Mouse (Mus musculus) common myeloid progenitor, adult 5-6 weeks (primary cell): Measurements from ENCODE around the gene Abhd14a. TPM values are rescaled to one million over a fixed set of nuclear protein-coding genes. Genes with fewer than 3 reads are reported as not detected.
A peak's percentile ranks its signal among the peaks of the same experiment; 100 is the strongest.

Experiments
- ATAC-seq: replicated peaks from 2 replicates; pipeline ENCODE4 v1.8.0; 2016; ENCODE audit warnings: low read depth, mild to moderate bottlenecking, moderate TSS enrichment, inconsistent platforms; ENCODE audit not compliant: poor library complexity, severe bottlenecking
- total RNA-seq: library from RNA; stranded (forward); fragments of 200-1000, 187-1606 nt; gene quantifications from 2 replicates; pipeline ENCODE4 v1.2.3, GENCODE M21; 2017

Gene Abhd14a
- total RNA-seq, 1 experiment from 2014 or later = 28.9 TPM

DNA sequence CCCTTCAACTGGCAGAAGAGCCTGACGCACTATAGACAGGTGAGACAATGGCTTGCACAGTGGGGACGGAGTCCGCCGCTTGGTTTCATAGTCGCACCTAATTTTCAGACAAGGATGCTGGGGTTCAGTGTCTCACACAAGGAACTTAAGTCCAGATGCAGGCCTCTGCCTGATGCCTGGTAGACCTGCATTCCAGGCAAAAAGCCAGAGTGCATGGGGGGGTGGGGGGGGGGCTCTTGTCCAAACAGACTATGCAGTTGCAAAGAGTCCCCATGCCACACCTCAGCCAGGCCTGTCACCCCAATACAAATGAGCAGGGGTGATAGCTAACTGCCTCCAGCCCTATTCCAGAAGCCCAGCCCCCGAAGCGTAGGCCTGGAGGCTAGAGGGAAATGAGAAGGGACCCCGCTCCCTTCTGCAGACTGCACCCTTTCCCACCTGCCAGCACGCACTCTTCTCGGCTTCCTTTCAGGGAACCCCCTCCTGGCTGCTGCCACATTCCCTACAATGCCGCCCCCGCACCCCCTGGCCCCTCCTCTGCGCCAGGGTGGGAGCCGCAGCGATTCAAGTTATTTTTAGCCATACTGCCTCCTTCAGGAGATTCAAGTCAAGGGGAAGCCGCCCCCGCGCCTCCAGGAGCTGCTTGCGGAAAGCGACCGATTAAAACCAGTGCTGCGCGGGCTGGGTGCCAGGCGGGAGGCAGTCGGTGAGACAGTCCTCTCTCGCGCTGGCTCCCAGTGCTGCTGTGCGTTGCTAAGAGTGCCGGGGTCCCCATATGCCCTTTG is 29.4 kb downstream of the Abhd14a start:
- peak; percentile 34 for ATAC-seq

DNA sequence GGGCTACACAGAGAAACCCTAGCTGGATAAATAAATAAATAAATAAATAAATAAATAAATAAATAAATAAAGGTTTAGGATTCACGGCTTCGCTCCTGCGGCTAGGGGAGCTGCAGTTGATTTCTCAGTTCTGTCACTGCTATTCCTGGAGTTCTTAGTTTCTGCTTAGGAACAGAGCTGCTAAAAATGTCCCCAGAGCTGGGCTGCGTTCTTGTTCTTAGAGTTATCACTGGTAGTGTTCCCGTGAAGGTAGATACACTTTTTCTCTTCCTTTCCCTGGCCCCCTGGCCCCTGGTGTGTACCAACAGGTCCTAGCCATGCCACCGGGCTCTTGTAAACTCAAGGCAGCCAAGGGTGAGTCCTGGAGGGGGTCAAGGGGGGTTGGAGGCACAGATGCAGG is 30.7 kb downstream of the Abhd14a start:
- no peak for ATAC-seq

DNA sequence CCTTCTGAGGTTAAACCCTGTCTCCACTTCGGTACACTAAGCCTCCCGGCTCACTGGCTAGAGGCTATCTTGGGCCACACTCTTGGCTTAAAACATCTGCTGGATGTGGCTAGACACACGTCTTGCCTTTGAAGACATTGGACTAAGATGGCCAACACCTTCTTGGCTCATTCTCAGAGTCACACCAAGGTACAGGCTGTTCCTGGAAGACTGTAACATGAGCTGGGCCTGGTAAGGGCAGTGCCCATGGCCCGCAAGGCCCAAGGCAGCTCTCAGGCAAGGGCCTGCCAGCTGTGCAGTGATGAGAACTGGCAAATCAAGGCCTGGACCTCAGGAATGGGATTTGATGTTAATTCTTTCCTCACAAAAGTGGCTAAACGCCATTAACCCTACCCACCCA is 33.9 kb downstream of the Abhd14a start:
- no peak for ATAC-seq

DNA sequence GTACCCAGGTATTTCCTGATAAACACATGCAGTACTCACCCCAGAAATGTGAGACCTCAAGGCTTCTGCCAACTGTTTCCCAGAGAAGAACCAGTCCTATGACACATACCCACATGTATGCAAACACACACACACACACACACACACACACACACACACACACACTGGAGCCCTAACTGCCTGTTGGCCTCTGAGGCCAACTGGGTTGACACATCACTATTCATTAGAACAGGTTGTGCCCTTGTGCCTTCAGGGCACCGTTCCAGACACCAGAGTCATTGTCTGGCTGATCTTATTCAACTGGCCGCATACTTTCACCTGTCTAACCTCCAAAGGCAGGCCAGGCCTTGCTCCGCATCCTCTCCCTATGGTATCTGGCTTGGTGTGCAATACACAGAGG is 35.3 kb downstream of the Abhd14a start:
- ATAC-seq = no peak

DNA sequence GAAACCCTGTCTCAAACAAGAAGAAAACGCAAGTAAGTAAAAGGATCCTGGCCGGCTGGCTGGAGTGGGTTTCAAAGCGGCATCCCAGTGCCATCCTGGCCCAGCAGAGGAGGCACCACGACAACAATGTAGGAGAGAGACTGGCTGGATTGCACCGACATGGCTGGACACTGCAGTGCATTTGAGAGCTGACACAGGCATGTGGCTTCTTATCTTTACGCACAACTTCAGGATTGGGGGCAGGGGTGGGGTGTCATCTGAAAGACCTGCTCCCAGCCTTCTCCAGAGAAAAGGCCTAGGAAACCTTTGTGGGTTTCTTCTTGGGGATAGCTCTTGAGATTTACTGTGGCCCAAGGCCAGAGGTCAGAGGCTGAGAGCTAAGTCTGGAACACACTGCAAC is 35.7 kb downstream of the Abhd14a start:
- peak; percentile 12; the same call in 1 of the 2 replicates for ATAC-seq

DNA sequence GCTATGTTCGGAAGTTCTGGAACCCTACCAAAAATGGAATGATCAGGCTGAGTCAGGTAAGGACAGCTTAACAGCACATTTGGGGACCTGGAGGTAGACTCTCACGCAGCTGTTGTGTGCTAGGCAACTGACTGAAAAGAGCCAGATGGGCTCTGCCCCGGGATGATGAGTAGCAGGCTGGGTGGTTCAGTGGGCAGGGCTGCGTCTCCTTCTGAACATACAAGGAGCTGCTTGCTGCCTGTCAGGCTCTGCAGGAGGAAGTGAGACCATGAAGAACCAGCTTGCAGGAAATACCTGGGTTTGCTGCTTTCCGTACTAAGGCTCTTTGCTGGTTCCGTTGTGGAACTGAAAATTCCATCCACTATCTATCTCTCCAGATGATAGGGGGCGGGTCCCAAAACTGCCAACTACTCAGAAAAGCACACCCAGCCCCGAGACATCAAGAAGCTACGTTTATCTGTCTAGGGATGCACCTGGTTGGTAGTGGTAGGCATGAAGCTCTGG is 36.3 kb downstream of the Abhd14a start:
- peak; percentile 84 for ATAC-seq

DNA sequence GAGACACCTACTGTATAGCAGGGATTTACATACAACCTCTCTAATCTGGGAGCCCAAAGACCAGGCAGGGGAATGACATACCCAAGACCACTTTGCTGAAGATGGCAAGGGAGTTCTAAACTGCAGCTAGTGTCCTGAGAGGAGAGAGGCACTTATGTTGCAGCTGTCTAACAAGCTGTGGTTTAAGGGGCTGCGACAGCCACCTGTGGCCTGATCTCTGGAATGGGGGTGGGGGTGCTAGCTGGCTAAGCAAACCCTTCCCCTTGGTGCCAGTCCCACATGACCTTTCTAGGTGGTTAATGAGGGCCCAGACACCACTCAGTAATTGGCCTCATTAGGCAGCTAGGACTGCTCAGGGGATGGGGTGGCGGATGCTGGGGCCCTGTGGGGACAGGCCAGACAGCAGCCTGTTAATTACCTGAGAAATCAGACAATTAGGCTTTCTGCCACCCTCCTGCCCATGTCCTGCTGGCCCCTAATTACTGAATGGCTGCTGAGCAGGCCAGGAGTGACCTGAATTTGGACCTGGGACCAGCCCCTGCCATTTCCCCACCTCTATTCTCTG is 37.3 kb downstream of the Abhd14a start:
- no peak for ATAC-seq

DNA sequence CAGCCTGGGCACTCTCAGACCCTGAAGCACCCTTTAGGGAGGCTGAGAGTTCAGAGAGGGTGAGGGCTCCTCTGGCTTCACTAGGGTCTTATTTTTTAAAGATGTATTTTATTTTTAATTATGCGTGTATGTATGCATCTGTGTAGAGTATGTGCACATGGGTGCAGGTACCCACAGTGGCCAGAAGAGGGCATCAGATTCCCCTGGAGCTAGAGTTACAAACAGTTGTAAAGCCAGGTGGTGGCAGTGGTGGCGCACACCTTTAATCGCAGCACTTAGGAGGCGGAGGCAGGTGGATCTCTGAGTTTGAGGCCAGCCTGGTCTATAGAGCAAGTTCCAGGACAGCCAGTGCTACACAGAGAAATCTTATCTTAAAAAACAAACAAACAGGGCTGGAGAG is 38.4 kb downstream of the Abhd14a start:
- no peak for ATAC-seq

DNA sequence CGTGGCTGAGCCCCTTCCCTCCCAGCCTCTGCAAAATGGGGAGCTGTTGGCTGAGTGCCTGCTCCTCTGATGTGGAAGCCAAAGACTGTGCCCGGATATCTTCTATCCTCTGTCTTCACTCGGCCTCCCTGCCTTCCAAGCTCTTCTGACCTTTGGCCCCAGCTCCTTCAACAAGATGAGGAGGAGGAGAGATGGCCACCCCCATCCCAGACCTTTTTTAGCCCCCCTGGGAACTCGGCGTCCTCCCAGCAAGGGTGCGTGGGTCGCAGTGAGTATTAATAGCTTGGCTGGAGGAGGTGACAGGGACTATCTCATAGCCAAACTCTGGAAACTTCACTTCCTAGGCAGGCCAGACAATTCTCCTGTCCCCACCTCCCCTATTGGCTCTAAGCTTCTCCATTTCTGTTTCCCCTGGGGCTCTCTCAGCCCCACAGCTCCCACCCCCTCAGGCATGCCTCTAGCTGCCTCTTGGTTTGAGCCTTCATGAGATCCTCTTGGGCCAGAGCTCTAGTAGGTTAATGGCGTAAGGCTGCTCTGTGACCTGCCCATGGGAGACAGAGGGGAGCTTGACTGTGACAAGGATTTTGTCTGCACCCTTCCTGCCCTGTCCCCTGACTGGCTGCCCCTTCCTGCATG is 40.9 kb downstream of the Abhd14a start:
- no peak for ATAC-seq

DNA sequence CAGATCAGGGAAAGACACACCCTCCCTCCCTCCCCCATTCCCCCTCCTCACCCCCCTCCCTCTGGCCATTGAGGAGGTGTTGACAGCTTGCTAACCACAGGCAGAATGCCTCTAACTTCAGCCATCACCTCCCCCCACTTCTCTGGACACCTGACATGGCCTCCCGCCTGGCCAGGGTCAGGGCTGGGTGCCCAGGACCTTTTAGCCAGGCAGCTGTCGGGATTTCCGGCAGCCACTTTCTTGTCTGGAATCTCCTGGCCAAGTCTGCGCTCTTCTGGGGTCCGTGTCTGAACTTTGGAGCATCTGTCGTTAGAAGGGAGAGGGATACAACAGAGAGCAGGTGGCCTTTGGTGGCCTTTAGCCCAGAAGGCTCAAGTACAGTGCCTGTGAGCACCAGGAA is 42.2 kb downstream of the Abhd14a start:
- no peak for ATAC-seq

DNA sequence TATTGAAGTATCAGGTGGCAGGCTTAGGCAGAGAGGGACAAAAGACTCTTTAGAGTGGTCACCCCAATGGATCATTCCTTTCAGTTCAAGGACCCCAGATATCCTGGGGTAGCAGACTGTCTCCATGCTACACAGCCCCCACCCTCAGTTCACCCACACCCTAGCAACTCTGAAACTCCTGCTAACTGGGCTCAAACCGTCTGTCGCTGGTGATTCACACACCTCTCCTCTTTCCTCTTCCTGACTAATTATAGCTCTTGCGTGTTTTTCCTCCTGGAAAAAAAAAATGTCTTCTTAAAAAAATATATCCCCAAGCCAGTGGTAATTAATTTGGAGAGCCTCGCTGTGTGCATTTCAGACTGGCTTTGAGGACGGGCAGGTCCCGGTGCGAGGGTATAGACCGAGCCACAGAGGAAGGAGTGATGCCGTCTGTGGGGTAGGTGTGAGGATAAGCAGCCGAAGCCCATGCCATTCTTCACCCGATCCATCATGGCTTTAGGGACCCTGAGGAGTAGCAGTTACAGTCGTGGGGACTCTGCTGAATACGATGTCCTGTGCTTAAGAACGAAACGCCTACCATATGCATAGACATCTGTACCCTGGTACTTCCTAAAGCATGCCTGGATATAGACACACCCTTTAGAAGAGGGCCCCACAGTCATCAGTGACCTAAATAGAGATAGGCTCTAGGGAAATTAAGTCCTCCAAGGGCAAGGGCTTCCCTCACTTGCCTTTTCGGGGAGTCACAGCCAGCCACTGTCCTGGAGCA is 44.7 kb downstream of the Abhd14a start:
- ATAC-seq = no peak

DNA sequence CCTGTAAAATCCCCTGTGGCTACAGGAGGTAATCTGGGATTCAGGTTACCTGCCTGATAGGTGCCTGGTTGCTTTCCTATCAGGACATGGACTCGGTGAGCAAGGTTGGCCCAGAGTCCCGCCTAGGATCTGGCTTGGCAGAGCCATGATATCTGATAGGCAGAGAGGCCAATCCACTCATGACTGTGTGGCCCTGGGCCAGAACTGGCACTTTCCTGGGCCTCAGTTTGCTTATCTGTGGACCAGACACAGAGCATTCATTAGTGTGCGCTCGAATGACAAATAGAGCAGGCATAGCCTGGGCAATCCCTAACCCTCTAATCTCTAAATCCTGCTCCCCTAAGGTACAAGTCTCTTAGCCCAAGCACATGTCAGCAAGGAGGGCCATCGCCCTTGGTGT is 45.3 kb downstream of the Abhd14a start:
- ATAC-seq = no peak

DNA sequence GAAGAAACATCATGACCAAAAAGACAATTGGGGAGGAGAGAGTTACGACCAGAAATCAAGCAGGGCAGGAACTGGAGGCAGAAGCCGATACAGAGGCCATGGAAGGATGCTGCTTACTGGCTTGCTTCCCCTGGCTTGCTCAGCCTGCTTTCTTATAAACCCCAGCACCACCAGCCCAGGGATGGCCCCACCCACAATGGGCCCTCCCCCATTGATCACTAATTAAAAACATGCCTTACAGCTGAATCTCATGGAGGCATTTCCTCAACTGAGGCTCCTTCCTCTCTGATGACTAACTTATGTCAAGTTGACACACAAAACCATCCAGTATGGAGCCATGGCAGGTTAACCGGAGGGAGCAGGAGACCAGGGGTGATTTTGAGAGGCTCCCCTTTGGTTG is 47.7 kb downstream of the Abhd14a start:
- no peak for ATAC-seq

DNA sequence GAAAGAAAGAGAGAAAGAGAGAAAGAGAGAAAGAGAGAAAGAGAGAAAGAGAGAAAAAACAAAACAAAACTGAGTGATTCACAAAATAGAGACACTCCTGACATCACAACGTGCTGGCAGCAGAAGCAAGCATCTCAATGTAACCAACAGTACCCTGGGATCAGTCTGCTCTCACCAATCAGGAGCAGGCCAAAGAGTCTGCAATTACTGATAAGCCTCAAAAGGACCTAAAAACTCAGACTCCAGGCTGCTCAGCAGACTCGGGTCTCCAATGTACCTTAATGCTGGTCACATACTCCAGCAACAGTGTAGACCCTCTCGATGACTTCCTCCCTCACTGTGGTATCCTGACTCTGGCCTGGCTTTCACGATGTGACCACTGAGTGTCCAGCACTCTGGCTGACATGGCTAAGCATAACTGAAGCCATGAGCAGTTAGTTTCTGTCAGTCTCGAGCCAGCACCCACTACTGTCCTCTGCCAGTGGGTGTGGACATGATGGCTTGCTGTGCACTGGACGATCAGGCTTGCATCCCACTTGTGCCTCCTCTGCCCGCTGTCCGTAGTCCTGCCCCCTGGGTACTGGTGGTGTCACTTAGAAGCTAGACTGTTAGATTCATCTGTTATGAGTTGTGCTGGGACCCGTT is 48.7 kb downstream of the Abhd14a start:
- peak; percentile 54 for ATAC-seq

DNA sequence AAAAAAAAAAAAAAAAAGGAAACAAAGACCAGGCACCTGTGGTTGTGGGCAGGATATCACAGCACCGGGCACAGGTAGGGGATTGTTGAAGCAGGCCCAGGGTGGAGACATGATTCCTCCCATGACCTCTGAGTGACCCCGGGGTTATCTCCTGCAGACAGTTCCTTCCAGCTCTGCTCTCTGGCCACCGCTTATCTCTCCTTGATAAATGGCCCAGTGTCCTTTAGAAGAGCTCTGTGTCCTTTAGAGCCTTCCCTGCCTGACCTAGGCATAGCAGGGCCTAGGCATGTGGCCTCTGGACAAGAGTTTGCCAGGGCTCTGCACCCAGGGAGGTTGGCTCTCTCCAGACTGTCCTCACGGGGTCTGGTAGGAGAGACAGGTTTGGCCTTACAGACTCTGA is 49.7 kb downstream of the Abhd14a start:
- no peak for ATAC-seq

DNA sequence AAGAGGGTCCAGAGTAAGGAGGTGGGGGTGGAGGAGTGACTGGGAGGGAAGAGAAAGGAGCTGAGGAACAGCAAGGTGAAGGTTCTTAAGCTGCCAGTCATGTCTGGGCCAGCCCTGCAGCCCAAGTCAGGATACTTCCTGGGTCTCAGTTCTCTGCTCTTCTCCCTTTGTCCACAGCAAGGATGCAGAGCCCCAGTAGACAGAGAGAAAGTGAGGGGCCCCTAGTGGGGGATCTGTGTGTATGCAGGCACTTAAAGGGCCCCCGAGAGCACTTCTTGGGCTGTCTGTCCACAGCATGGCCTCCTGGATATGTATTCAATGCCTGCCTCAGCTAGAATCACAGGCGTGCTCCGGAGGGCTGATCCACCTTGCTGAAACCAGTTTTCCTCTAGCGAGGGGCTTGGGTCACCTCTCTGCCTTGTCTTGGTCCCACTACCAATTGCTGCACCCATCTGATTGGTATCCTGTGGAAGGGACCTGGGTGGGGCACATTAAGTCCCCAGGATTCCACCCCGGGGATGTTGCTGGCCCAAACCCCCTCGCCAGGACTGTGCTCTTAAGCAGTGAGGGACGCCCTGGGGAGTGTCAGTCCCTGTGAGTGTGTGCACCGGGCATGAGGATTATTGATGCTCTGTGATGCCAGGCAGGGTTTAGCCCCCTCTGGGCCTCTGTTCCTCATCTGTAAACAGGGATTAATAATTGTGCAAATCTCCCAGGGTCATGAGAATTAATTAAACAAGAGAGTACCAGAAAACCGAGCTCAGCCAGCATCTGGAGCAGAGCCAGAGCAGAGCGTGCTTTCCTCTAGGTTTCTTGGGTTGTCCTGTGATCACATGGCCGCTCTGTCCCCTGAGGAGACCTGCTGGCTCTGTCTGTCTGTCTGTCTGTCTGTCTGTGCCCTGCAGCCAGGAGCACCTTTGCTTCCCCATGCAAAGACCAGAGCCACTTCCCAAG is 52.6 kb downstream of the Abhd14a start:
- peak; percentile 89 for ATAC-seq

DNA sequence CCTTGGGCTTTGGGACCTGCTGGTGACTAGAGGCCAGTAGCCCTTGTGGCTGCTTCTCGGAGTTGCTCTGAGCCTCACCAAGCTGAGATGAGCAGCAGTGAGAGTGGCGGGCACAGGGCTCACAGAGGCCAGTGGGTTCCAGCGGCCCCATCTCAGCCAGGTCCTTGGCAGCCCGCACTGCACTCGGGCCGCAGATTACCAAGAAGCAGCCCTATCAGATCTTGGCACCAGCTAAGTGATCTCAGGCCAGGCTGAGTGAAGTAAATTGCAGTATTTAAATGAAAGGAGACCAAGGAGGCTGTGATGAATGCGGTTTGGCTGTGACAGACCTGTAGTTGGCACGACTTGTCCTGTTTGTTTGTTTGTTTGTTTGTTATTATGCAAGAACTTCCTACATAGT is 53.9 kb downstream of the Abhd14a start:
- no peak for ATAC-seq

DNA sequence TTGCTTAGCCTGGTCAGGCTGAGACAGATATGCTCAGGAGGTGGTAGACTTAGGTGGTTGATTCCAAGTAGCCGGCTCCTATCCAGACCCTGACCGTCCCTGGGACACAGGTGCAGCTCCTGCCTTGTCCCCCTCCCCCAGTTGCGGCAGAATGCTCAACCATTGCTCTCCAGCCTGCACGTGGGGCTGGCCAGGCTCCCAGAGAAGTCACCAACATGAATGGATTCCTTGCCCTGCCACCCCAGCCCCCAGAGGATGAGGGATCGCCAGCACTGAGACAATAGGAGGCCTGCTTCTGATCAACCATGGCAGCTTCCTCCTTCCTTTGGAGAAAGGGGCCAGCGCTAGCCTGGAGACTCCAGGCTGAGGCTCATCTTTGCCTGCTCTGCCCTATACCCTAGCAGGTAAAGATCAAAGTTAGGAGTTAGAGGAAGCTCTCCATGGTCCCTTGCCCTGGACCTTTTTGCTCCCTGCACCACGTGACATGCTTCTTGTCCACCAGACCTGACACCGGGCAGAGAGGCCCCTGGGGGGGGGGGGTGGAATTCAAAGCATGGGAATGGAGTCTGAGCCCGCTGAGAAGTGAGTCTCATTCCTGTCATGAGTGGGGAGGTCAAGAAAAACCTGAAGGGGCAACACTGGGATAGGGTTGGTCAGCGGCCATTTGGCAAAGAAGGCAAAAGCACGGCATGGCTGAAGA is 54.5 kb downstream of the Abhd14a start:
- ATAC-seq = no peak
